Mouse (Mus musculus): ENCODE data around the gene Disp1.

- no peak for TF ChIP-seq SMC3 (IDR thresholded peaks at IDR 0.05; ENCODE audit: low read depth, low read length)
- no peak for TF ChIP-seq POLR2A (IDR thresholded peaks at IDR 0.05; ENCODE audit: low read depth, low read length)
- no peak for TF ChIP-seq ZNF384 (IDR thresholded peaks at IDR 0.05; ENCODE audit: low read depth, low read length)
- TF ChIP-seq EP300 (IDR thresholded peaks at IDR 0.05; ENCODE audit: low read length), result no peak
- TF ChIP-seq ZC3H11A (IDR thresholded peaks at IDR 0.05; ENCODE audit: low read depth, low read length), result no peak
- TF ChIP-seq CTCF (conservative IDR thresholded peaks at IDR 0.05 in 1 of 2, IDR thresholded peaks at IDR 0.05 in 1 of 2; ENCODE audit: low read depth in 2 of 2, low read length in 2 of 2), result no peak
- TF ChIP-seq MXI1 (IDR thresholded peaks at IDR 0.05; ENCODE audit: low read depth, low read length), result no peak
- no peak for TF ChIP-seq E2F4 (IDR thresholded peaks at IDR 0.05; ENCODE audit: insufficient replicate concordance, low read depth, low read length)
- no peak for TF ChIP-seq RAD21 (IDR thresholded peaks at IDR 0.05; ENCODE audit: low read depth, low read length)
- no peak for TF ChIP-seq MYC (IDR thresholded peaks at IDR 0.05; ENCODE audit: low read depth, low read length)
- TF ChIP-seq ELF1 (IDR thresholded peaks at IDR 0.05; ENCODE audit: low read depth, low read length), result no peak
- TF ChIP-seq ETS1 (conservative IDR thresholded peaks at IDR 0.05; ENCODE audit: low read depth, low read length), result no peak
- no peak for TF ChIP-seq MEF2A (IDR thresholded peaks at IDR 0.05; ENCODE audit: borderline replicate concordance, low read depth, low read length)
- TF ChIP-seq MAFK (IDR thresholded peaks at IDR 0.05; ENCODE audit: insufficient replicate concordance, low read length), result no peak
Observed at GRCm38 (mm10) chr1:183185560-183185959, 35.8 kb downstream of the Disp1 start.
